Mouse (Mus musculus) kidney, postnatal 0 days (tissue): ENCODE measurements around the gene Syk. TPM values are rescaled to one million over a fixed set of nuclear protein-coding genes. Genes with fewer than 3 reads are reported as not detected.
A peak's percentile ranks its signal among the peaks of the same experiment; 100 is the strongest.

Experiments used
- ATAC-seq: fragments of 200-750 bp; cut with Nextera tagmentation; replicated peaks from 2 replicates; pipeline ENCODE4 v1.8.0; 2017; ENCODE audit warnings: low read depth, moderate number of reproducible peaks, moderate TSS enrichment, moderate library complexity; ENCODE audit not compliant: low FRiP score
- DNase-seq: peaks from one replicate; pipeline ENCODE4 v3.0.0-alpha.2; 2016; ENCODE audit warnings: low spot score
- H3K27ac ChIP-seq: fragments of 300-500 bp; sonication (generic); 2 replicates; pipeline ENCODE4 v1.5.1; 2014; ENCODE audit warnings: mild to moderate bottlenecking
- H3K27me3 ChIP-seq: fragments of 300-500 bp; sonication (generic); 2 replicates; pipeline ENCODE4 v1.6.1; 2014; ENCODE audit warnings: low read length, mixed read lengths; ENCODE audit not compliant: insufficient read depth
- H3K36me3 ChIP-seq: fragments of 300-500 bp; sonication (generic); 2 replicates; pipeline ENCODE4 v1.6.1; 2014; ENCODE audit warnings: low read length, mixed read lengths; ENCODE audit not compliant: insufficient read depth
- H3K4me1 ChIP-seq: fragments of 300-500 bp; sonication (generic); replicated peaks from 2 replicates; pipeline ENCODE4 v1.6.1; 2014; ENCODE audit warnings: antibody characterized with exemption, low read length, mixed read lengths; ENCODE audit not compliant: insufficient read depth
- H3K4me2 ChIP-seq: fragments of 300-500 bp; sonication (generic); 2 replicates; pipeline ENCODE4 v1.6.1; 2014; ENCODE audit warnings: mild to moderate bottlenecking, low read length, moderate library complexity, mixed read lengths
- H3K4me3 ChIP-seq: fragments of 300-500 bp; sonication (generic); replicated peaks from 2 replicates; pipeline ENCODE4 v1.5.1; 2014; ENCODE audit warnings: low read depth, low read length
- H3K9ac ChIP-seq: fragments of 300-500 bp; sonication (generic); 2 replicates; pipeline ENCODE4 v1.6.1; 2014; ENCODE audit warnings: low read depth, low read length
- H3K9me3 ChIP-seq: fragments of 300-500 bp; sonication (generic); replicated peaks from 2 replicates; pipeline ENCODE4 v1.6.1; 2016; ENCODE audit warnings: low read length, inconsistent platforms, mixed read lengths
- CTCF ChIP-seq: IDR thresholded peaks from 2 replicates; pipeline ENCODE4 v1.5.1; 2016; ENCODE audit warnings: antibody characterized with exemption, low read depth, mild to moderate bottlenecking, moderate library complexity
- WGBS: fragments of 180-500 bp; shearing (Covaris S2); extraction: QIAGEN DNeasy Blood & Tissue Kit; methylation state at CpG from one replicate; pipeline ENCODE4 v1.1.7; 2014; 5-methylcytosine and 5-hydroxymethylcytosine counted together
- polyA plus RNA-seq: library from polyadenylated mRNA; unstranded; fragments of >200 nt; fragmentation: Nextera tagmentation; extraction: Ambion mirVana; gene quantifications from 2 replicates; pipeline ENCODE4 v1.2.1, GENCODE M21; 2015

The Syk gene
- polyA plus RNA-seq, 1 experiment from 2014 or later, result 3.3 TPM

GRCm38 (mm10) chr13:52669889-52670288 lies 86.9 kb downstream of the Syk start:
- WGBS, result 64% methylated on average over 3 of the region's 3 CpGs
- Histone ChIP-seq H3K4me2 (no peak overlapping the region), H3K4me1 (no peaks in the 10 kb centered on the region), H3K9ac (no peak overlapping the region), H3K36me3 (no peaks in the 10 kb centered on the region), H3K27me3 (no peaks in the 10 kb centered on the region), H3K9me3 (no peaks in the 10 kb centered on the region), H3K4me3 (no peak overlapping the region), H3K27ac (no peak overlapping the region)
- ATAC-seq (no peak), DNase-seq (no peak)
- peak; percentile 59 for TF ChIP-seq CTCF

DNA sequence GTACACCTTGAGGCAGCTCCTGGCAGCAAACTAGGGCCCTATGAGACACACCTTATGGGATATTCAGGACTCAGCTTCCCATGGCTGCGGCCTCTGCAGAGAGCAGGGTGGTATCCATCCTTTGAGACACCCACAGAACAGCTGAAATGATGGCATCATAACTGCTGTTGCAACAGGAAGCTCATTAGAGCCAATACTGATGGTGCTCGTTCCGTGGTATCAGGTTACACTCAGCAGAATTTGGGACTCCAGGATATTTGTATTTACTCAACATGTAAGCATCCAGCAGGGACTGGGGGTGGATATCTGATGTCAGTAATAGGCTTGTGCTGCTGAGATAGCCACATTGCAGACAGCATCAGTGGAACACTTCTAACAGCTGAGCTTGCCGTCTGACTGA lies 90.3 kb downstream of the Syk start:
- H3K4me1 ChIP-seq, result no peaks in the 10 kb centered on the region
- no peak for TF ChIP-seq CTCF
- H3K27me3 ChIP-seq, result no peaks in the 10 kb centered on the region
- no peak overlapping the region for H3K4me3 ChIP-seq
- H3K9me3 ChIP-seq, result no peaks in the 10 kb centered on the region
- WGBS, result 49% methylated on average over 4 of the region's 4 CpGs
- no peak overlapping the region for H3K27ac ChIP-seq
- DNase-seq, result peak; percentile 32
- no peak overlapping the region for H3K9ac ChIP-seq
- H3K36me3 ChIP-seq, result no peaks in the 10 kb centered on the region
- H3K4me2 ChIP-seq, result no peak overlapping the region
- no peak for ATAC-seq

- Histone ChIP-seq H3K4me1 (no peaks in the 10 kb centered on the region), H3K27ac (no peak overlapping the region), H3K9ac (no peak overlapping the region), H3K4me2 (no peak overlapping the region), H3K36me3 (no peaks in the 10 kb centered on the region), H3K4me3 (no peak overlapping the region), H3K27me3 (no peaks in the 10 kb centered on the region), H3K9me3 (no peaks in the 10 kb centered on the region)
- no peak for TF ChIP-seq CTCF
- ATAC-seq (no peak), DNase-seq (no peak)
- WGBS, result 43% methylated on average over 4 of the region's 4 CpGs
These were observed 90.9 kb downstream of the Syk start for GRCm38 (mm10) chr13:52673856-52674255.

DNA sequence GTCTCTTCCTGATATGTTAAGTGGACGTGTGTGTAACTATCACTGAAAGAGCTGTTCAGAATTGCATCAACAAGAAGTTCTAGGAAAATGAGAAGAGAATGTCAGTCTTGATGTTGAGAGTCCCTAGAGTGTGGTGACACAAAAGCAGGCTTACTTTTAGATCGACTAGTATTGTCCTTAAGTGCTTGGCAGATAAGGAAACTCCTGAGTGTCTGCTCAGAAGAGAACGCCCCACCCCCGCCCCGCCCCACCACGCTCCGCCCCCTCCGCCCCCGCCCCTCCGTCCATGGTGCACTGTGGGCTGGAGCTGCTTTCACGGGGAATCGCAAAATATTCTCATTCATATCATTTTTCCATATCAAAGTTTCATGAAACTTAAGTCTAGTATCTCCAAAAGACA lies 91.9 kb downstream of the Syk start:
- no peaks in the 10 kb centered on the region for H3K4me1 ChIP-seq
- no peak overlapping the region for H3K4me3 ChIP-seq
- H3K36me3 ChIP-seq, result no peaks in the 10 kb centered on the region
- H3K9me3 ChIP-seq, result no peaks in the 10 kb centered on the region
- ATAC-seq, result no peak
- no peak overlapping the region for H3K4me2 ChIP-seq
- H3K27me3 ChIP-seq, result no peaks in the 10 kb centered on the region
- H3K27ac ChIP-seq, result no peak overlapping the region
- TF ChIP-seq CTCF, result no peak
- DNase-seq, result no peak
- WGBS, result 53% methylated on average over 12 of the region's 12 CpGs
- H3K9ac ChIP-seq, result no peak overlapping the region

DNA sequence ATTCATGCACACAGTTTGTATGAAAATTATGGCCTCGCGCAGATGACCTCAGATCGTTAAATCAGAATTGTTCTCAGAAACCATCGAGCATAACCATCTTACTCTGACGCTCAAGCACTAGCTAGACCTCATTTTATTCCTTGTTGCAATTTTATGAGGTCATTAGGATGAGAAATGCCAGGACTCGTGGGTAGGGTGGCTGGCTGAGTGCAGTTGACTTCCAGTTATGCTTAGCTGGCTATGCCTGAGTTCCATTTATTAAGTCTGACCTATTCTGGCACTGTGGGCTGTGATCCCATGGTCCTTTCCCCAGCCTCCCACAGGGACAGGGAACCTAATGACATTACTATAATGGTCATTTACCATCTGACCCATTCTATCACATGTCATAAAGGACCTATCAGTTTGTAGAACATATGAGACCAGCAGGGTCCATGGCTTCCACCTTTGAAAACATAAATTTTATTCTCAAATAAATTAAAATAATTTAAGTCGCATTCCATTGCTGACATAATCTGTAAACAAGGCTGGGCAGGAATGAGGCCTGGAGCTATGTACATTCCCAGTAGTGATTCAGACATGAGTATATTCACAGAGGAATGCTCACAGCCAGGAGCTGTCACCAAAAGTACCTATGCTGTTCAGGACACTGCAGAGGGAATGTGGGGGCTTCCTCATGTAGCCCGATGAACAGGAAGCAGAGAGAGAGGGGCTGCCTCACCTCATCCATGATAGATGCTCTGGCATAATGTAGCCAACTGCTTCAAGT lies 92.7 kb downstream of the Syk start:
- H3K9ac ChIP-seq, result no peak overlapping the region
- no peak for TF ChIP-seq CTCF
- ATAC-seq (no peak; the same call in 1 of the 2 replicates), DNase-seq (peak; percentile 40)
- no peaks in the 10 kb centered on the region for H3K4me1 ChIP-seq
- H3K9me3 ChIP-seq, result no peaks in the 10 kb centered on the region
- H3K4me3 ChIP-seq, result no peak overlapping the region
- H3K4me2 ChIP-seq, result no peak overlapping the region
- 57% methylated on average over 8 of the region's 8 CpGs for WGBS
- H3K36me3 ChIP-seq, result no peaks in the 10 kb centered on the region
- no peak overlapping the region for H3K27ac ChIP-seq
- no peaks in the 10 kb centered on the region for H3K27me3 ChIP-seq

GRCm38 (mm10) chr13:52676671-52677445 lies 93.9 kb downstream of the Syk start:
- H3K4me3 ChIP-seq, result no peak overlapping the region
- no peak for TF ChIP-seq CTCF
- ATAC-seq (no peak), DNase-seq (no peak)
- H3K27me3 ChIP-seq, result no peaks in the 10 kb centered on the region
- H3K27ac ChIP-seq, result no peak overlapping the region
- no peaks in the 10 kb centered on the region for H3K36me3 ChIP-seq
- H3K4me2 ChIP-seq, result no peak overlapping the region
- H3K9ac ChIP-seq, result no peak overlapping the region
- WGBS, result 34% methylated on average over 5 of the region's 5 CpGs
- no peaks in the 10 kb centered on the region for H3K9me3 ChIP-seq
- H3K4me1 ChIP-seq, result no peaks in the 10 kb centered on the region
